Mouse (Mus musculus): ENCODE data around the gene Taf1b. TPM values are rescaled to one million over a fixed set of nuclear protein-coding genes. Genes with fewer than 3 reads are reported as not detected.
"Not testable (repeated sequence)": the region's sequence is repeated elsewhere in the genome, so short reads cannot be mapped to it uniquely, and the experiment has no call there.

Gene Taf1b
- polyA plus RNA-seq, 1 experiment from 2014 or later, result 21.0 TPM

DNA sequence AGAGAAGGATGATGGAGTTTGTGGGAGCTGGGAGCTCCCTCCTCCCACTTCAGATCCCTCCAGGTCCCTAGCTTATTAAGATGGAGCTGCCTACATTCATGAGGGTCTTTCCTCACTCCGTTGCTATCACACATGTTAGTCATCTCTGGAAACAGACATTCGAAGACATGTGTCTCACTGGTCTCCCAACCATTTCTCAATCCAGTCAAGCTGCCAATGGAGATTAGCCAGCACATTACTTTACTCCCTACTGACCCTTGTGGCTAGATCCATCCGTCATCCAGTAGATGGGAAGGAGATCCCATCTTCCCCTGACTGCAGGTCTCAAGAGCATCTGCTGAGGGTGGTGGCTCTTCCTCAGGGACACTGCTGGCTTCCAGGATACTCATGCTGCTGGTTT lies 3.4 kb upstream of the Taf1b start:
- H3K9ac ChIP-seq; H3K27me3 ChIP-seq; H3K27ac ChIP-seq; H3K4me2 ChIP-seq; H3K9me3 ChIP-seq (replicated peaks); H3K36me3 ChIP-seq; H3K4me1 ChIP-seq (replicated peaks); ATAC-seq (replicated peaks; ENCODE audit: insufficient number of reproducible peaks, insufficient read depth, low FRiP score, low read depth); H3K4me3 ChIP-seq: not testable (repeated sequence)
- WGBS, result 84% methylated on average over 2 of the region's 3 CpGs

DNA sequence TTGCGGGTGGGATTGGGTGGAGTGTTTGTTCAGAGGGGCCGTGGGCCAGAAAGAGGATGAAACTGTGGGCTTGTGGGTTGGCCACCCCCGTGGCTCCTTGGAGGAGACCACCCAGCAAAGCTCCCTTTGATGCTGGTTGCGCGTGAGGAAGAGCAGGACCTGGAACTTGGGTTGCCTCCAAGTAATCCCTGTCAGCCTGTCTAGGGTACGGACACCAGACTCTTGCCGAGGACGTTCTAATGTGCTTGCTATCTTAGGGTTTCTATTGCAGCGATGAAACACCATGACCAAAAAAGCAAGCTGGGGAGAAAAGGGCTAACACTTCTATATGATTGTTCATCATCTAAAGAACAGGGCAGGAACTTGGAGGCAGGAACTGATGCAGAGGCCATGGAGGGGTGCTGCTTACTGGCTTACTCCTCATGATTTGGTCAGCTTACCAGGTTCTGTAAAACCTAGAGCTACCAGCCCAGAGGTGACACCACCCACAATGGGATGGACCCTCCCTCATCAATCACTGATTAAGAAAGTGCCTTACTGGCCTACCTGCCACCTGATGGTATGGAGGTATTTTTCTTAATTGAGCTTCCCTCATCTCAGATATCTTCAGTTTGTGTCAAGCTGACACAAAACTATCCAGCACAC lies 804 bp downstream of the Taf1b start:
- peak overlapping the region; percentile 88 for H3K27ac ChIP-seq
- not testable (repeated sequence) for H3K9me3 ChIP-seq (replicated peaks); H3K36me3 ChIP-seq; H3K27me3 ChIP-seq; H3K4me1 ChIP-seq (replicated peaks)
- peak overlapping the region; percentile 72 for H3K9ac ChIP-seq
- H3K4me3 ChIP-seq, result peak overlapping the region; percentile 84
- H3K4me2 ChIP-seq, result peak overlapping the region; percentile 66
- 2% methylated on average over 9 of the region's 9 CpGs for WGBS
- peak; percentile 36; the same call in 1 of the 2 replicates for ATAC-seq (replicated peaks; ENCODE audit: insufficient number of reproducible peaks, insufficient read depth, low FRiP score, low read depth)

DNA sequence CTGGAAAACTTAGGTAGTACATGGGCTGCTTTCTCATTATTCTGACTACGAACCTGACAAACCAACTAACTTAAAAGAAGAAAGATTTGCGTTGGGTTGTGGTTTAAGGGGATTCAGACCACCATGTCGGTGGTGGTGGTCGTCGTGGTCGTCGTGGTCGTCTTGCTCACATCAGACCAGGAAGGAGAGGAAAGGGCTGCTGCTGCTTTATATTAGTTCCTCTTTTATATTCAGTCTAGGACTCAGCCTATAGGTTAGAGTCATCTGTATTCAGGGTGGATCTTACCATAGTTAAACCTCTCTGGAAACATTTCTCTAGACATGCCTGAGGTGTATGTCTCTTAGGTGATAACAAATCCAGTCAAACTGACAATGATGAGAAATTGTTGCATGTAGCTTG lies 19.0 kb downstream of the Taf1b start:
- Histone ChIP-seq H3K36me3 (peaks cover 28% of the 10 kb centered on the region), H3K4me3 (no peak overlapping the region), H3K9me3 (replicated peaks) (no peaks in the 10 kb centered on the region), H3K4me1 (replicated peaks) (no peaks in the 10 kb centered on the region), H3K9ac (no peak overlapping the region), H3K4me2 (no peak overlapping the region), H3K27me3 (no peaks in the 10 kb centered on the region), H3K27ac (no peak overlapping the region)
- ATAC-seq (replicated peaks; ENCODE audit: insufficient number of reproducible peaks, insufficient read depth, low FRiP score, low read depth), result no peak
- WGBS, result 83% methylated on average over 8 of the region's 8 CpGs

GRCm38 (mm10) chr12:24521076-24521475 lies 22.9 kb downstream of the Taf1b start:
- no peak overlapping the region for H3K4me2 ChIP-seq
- no peak for ATAC-seq (replicated peaks; ENCODE audit: insufficient number of reproducible peaks, insufficient read depth, low FRiP score, low read depth)
- 64% methylated on average over 3 of the region's 3 CpGs for WGBS
- H3K9ac ChIP-seq, result no peak overlapping the region
- no peak overlapping the region for H3K4me3 ChIP-seq
- no peak overlapping the region for H3K27ac ChIP-seq
- H3K27me3 ChIP-seq, result no peaks in the 10 kb centered on the region
- H3K36me3 ChIP-seq, result peaks cover 17% of the 10 kb centered on the region
- H3K9me3 ChIP-seq (replicated peaks), result no peaks in the 10 kb centered on the region
- no peaks in the 10 kb centered on the region for H3K4me1 ChIP-seq (replicated peaks)

GRCm38 (mm10) chr12:24525065-24525464 lies 26.9 kb downstream of the Taf1b start:
- H3K36me3 ChIP-seq; H3K9me3 ChIP-seq (replicated peaks); H3K4me3 ChIP-seq; H3K9ac ChIP-seq; H3K4me1 ChIP-seq (replicated peaks); H3K4me2 ChIP-seq; H3K27me3 ChIP-seq; ATAC-seq (replicated peaks; ENCODE audit: insufficient number of reproducible peaks, insufficient read depth, low FRiP score, low read depth); H3K27ac ChIP-seq: not testable (repeated sequence)
- 60% methylated on average over 7 of the region's 7 CpGs for WGBS

- WGBS, result 58% methylated on average over 5 of the region's 5 CpGs
- H3K4me1 ChIP-seq (replicated peaks), result no peaks in the 10 kb centered on the region
- no peak overlapping the region for H3K4me2 ChIP-seq
- H3K36me3 ChIP-seq, result peaks cover 8% of the 10 kb centered on the region; the same call in 1 of the 2 replicates
- H3K4me3 ChIP-seq, result no peak overlapping the region
- no peaks in the 10 kb centered on the region for H3K27me3 ChIP-seq
- no peaks in the 10 kb centered on the region for H3K9me3 ChIP-seq (replicated peaks)
- H3K27ac ChIP-seq, result no peak overlapping the region
- no peak overlapping the region for H3K9ac ChIP-seq
- ATAC-seq (replicated peaks; ENCODE audit: insufficient number of reproducible peaks, insufficient read depth, low FRiP score, low read depth), result no peak
These were observed 38.2 kb downstream of the Taf1b start for GRCm38 (mm10) chr12:24536390-24536789.

DNA sequence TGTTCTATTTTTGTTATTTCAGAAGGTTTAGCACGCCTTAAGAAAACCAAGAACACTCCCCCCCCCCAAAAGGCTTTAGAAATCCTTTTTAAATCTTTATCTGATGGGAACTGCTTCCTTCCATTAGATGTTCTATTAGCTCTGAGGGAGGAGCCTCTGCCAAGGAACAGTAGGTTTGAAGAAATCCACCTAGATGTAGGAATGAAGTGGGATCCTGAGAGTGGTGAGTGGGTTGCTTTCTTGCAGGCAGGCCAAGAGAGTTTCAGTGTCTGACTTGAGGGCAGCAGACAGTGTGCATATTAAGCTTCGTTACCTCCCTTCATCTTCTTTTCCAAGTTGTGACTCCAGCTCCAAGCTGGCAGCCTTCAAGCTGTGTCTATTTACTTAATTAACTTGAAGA lies 39.0 kb downstream of the Taf1b start:
- peaks cover 4% of the 10 kb centered on the region; the same call in 1 of the 2 replicates for H3K36me3 ChIP-seq
- no peak overlapping the region for H3K27ac ChIP-seq
- no peak for ATAC-seq (replicated peaks; ENCODE audit: insufficient number of reproducible peaks, insufficient read depth, low FRiP score, low read depth)
- no peak overlapping the region for H3K4me2 ChIP-seq
- H3K9ac ChIP-seq, result no peak overlapping the region
- no peak overlapping the region for H3K4me3 ChIP-seq
- H3K4me1 ChIP-seq (replicated peaks), result no peaks in the 10 kb centered on the region
- no peaks in the 10 kb centered on the region for H3K9me3 ChIP-seq (replicated peaks)
- WGBS, result 67% methylated on average over 2 of the region's 2 CpGs
- no peaks in the 10 kb centered on the region for H3K27me3 ChIP-seq

GRCm38 (mm10) chr12:24537965-24538364 lies 39.8 kb downstream of the Taf1b start:
- Histone ChIP-seq H3K27me3 (no peaks in the 10 kb centered on the region), H3K36me3 (no peaks in the 10 kb centered on the region)
- no peak for ATAC-seq (replicated peaks; ENCODE audit: insufficient number of reproducible peaks, insufficient read depth, low FRiP score, low read depth)

DNA sequence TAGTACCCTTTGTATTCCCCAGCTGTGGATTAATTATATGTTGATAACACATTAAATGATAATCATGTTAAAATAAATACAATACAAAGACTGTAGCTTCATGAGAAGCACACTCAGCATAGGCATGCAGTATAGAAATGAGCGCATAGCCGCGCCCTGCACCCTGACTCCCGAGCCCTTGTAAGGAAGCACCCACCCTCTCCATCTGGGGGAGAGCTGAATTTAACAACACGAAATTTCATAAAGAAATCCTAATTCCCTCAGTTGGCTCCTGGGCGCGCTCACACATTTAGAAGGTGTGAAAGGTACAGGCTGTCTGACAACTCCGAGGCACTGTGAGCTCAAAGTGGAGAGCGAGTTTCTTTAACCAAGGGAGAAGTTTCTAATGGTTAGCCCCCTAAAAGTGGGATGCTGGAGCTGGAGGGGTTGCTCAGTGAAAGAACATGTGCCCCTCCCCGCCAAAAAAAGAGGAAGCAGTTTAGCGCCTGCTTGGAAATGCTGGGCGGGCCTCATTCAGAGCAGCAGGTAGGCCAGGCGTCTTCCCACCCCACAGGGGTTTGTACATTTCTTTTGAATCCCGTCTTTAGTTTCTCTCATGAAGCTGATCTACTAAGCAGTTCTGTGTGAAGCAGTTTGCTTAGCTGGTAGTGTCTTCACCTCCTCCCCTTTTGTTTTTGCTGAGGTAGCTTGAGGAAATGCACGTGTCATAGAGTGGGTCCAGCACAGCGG lies 43.4 kb downstream of the Taf1b start:
- H3K36me3 ChIP-seq, result no peaks in the 10 kb centered on the region; the same call in 1 of the 2 replicates
- H3K4me1 ChIP-seq (replicated peaks), result no peaks in the 10 kb centered on the region; the same call in 1 of the 2 replicates
- H3K27ac ChIP-seq, result no peak overlapping the region
- no peak for ATAC-seq (replicated peaks; ENCODE audit: insufficient number of reproducible peaks, insufficient read depth, low FRiP score, low read depth)
- no peaks in the 10 kb centered on the region for H3K27me3 ChIP-seq
- no peaks in the 10 kb centered on the region for H3K9me3 ChIP-seq (replicated peaks)
- WGBS, result 83% methylated on average over 16 of the region's 16 CpGs
- H3K4me3 ChIP-seq, result no peak overlapping the region
- no peak overlapping the region for H3K9ac ChIP-seq
- no peak overlapping the region for H3K4me2 ChIP-seq

More at GRCm38 (mm10) chr12:24537965-24538364, 39.8 kb downstream of the Taf1b start:
- no peaks in the 10 kb centered on the region for H3K4me1 ChIP-seq (replicated peaks)
- no peaks in the 10 kb centered on the region for H3K9me3 ChIP-seq (replicated peaks)
- no peak overlapping the region for H3K4me3 ChIP-seq
- H3K27ac ChIP-seq, result no peak overlapping the region
- no peak overlapping the region for H3K4me2 ChIP-seq
- H3K9ac ChIP-seq, result no peak overlapping the region
- 47% methylated on average over 4 of the region's 4 CpGs for WGBS

DNA sequence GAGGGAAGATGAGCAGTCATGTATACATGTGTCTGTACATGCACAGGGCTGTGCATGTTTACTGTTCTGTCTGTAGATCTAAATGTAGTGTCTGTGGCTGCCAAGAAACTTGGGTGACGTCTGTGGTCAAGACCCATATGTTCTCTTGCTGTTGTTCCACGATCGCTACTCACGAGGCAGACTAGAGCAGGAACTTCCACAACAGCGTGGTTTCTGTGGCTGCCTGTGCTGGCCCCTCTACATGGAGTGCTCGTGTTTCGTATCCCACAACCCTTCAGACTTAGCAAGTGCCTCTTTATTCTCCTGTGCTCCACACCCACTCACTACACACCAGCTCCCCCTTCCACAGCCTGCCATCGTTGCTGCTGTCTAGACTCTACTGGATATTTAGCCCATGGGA lies 49.5 kb downstream of the Taf1b start:
- H3K4me2 ChIP-seq, result no peak overlapping the region
- 82% methylated on average over 8 of the region's 8 CpGs for WGBS
- no peak for ATAC-seq (replicated peaks; ENCODE audit: insufficient number of reproducible peaks, insufficient read depth, low FRiP score, low read depth)
- H3K27me3 ChIP-seq, result no peaks in the 10 kb centered on the region
- H3K36me3 ChIP-seq, result peaks cover 4% of the 10 kb centered on the region; the same call in 1 of the 2 replicates
- H3K27ac ChIP-seq, result no peak overlapping the region
- no peaks in the 10 kb centered on the region for H3K9me3 ChIP-seq (replicated peaks)
- H3K4me3 ChIP-seq, result no peak overlapping the region
- H3K4me1 ChIP-seq (replicated peaks), result peaks cover 9% of the 10 kb centered on the region
- H3K9ac ChIP-seq, result no peak overlapping the region

- WGBS, result 60% methylated on average over 6 of the region's 6 CpGs
- H3K4me1 ChIP-seq (replicated peaks), result peaks cover 13% of the 10 kb centered on the region
- H3K4me2 ChIP-seq, result no peak overlapping the region
- H3K27ac ChIP-seq, result no peak overlapping the region
- H3K27me3 ChIP-seq, result no peaks in the 10 kb centered on the region
- no peak overlapping the region for H3K9ac ChIP-seq
- no peak for ATAC-seq (replicated peaks; ENCODE audit: insufficient number of reproducible peaks, insufficient read depth, low FRiP score, low read depth)
- no peak overlapping the region for H3K4me3 ChIP-seq
- peaks cover 4% of the 10 kb centered on the region; the same call in 1 of the 2 replicates for H3K36me3 ChIP-seq
- H3K9me3 ChIP-seq (replicated peaks), result no peaks in the 10 kb centered on the region
These were observed 50.7 kb downstream of the Taf1b start for GRCm38 (mm10) chr12:24548885-24549284.

Measured in heart, embryonic 15.5 days (tissue).